Mouse (Mus musculus) erythroblast, embryonic 14.5 days (primary cell): ENCODE measurements around the gene Eps15.

Source experiments
- GATA1 ChIP-seq: IDR thresholded peaks from 2 replicates; pipeline ENCODE4 v1.6.1; 2012; ENCODE audit warnings: low read length, inconsistent platforms, mixed read lengths
- TAL1 ChIP-seq: IDR thresholded peaks from 3 replicates; pipeline ENCODE4 v1.6.1; 2012; ENCODE audit warnings: low read length, inconsistent platforms, mixed read lengths

DNA sequence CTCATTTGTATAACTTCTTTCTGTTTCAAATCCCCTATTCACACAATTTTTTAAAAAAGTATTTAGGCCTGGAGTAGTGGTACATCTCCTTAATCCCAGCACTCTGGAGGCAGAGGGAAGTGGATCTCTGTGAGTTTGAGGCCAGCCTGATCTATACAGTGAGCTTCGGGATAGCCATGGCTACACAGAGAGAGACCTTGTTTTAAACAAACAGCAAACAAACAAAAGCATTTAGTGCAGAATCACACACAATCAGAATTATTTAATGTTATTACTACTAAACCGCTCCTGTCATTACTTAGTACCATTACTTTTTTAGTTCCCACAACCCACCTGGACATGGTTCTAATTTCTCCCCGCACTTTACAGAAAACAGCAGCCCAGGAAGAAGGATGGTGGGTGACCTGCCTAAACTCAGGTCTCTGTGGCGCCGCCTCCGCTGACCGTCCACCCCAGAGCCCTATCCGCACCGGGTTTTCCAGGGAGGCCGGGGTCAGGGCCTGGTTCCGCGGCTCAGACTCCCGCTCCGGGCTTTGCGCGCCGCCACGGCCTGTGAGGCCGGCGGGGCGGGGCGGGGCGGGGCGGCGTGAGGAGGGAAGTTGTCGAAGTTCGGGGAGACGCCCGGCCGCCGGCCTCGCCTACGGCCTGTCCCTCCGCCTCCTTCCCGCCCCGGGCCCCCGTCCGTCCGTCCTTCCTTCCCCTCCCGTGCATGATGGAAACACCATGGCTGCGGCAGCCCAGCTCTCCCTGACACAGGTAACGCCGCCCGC lies at the start of gene Eps15:
- TF ChIP-seq TAL1 (no peak), GATA1 (no peak)
